Mouse (Mus musculus) limb, embryonic 11.5 days (tissue): ENCODE results near the gene Tnpo1. TPM values are rescaled to one million over a fixed set of nuclear protein-coding genes. Genes with fewer than 3 reads are reported as not detected.
A peak's percentile ranks its signal among the peaks of the same experiment; 100 is the strongest.

Experiments used
- ATAC-seq: fragments of 200-750 bp; cut with Nextera tagmentation; 2 replicates; pipeline ENCODE4 v1.8.0; 2017; ENCODE audit warnings: low read depth; ENCODE audit not compliant: insufficient number of reproducible peaks, low FRiP score, low TSS enrichment
- DNase-seq: peaks from one replicate; pipeline ENCODE4 v3.0.0-alpha.2; 2015; ENCODE audit warnings: low spot score
- H3K27ac ChIP-seq: fragments of 300-500 bp; sonication (generic); replicated peaks from 2 replicates; pipeline ENCODE4 v1.5.1; 2014; ENCODE audit warnings: low read depth, mild to moderate bottlenecking, low read length
- H3K27me3 ChIP-seq: fragments of 300-500 bp; sonication (generic); 2 replicates; pipeline ENCODE4 v1.6.1; 2014; ENCODE audit warnings: mild to moderate bottlenecking, low read length, mixed read lengths; ENCODE audit not compliant: control insufficient read depth, insufficient read depth
- H3K36me3 ChIP-seq: fragments of 300-500 bp; sonication (generic); 2 replicates; pipeline ENCODE4 v1.6.1; 2014; ENCODE audit warnings: mild to moderate bottlenecking, low read length, moderate library complexity, mixed read lengths; ENCODE audit not compliant: control insufficient read depth, insufficient read depth
- H3K4me1 ChIP-seq: fragments of 300-500 bp; sonication (generic); 2 replicates; pipeline ENCODE4 v1.6.1; 2014; ENCODE audit warnings: low read length, mixed read lengths; ENCODE audit not compliant: control insufficient read depth, insufficient read depth
- H3K4me2 ChIP-seq: fragments of 300-500 bp; sonication (generic); 2 replicates; pipeline ENCODE4 v1.6.1; 2014; ENCODE audit warnings: low read depth, mild to moderate bottlenecking, moderate library complexity; ENCODE audit not compliant: severe bottlenecking
- H3K4me3 ChIP-seq: fragments of 300-500 bp; sonication (generic); 2 replicates; pipeline ENCODE4 v1.5.1; 2014; ENCODE audit warnings: low read depth, low read length
- H3K9ac ChIP-seq: fragments of 300-500 bp; sonication (generic); 2 replicates; pipeline ENCODE4 v1.6.1; 2014; ENCODE audit warnings: mild to moderate bottlenecking, low read length
- H3K9me3 ChIP-seq: fragments of 300-500 bp; sonication (generic); 2 replicates; pipeline ENCODE4 v1.6.1; 2016; ENCODE audit warnings: low read length; ENCODE audit not compliant: control insufficient read depth
- WGBS: fragments of 180-500 bp; shearing (Covaris S2); extraction: QIAGEN DNeasy Blood & Tissue Kit; methylation state at CpG from one replicate; pipeline ENCODE4 v1.1.7; 2014; 5-methylcytosine and 5-hydroxymethylcytosine counted together
- polyA plus RNA-seq: library from polyadenylated mRNA; unstranded; fragments of >200 nt; fragmentation: Nextera tagmentation; extraction: Ambion mirVana; gene quantifications from 2 replicates; pipeline ENCODE4 v1.2.1, GENCODE M21; 2014

The Tnpo1 gene
- polyA plus RNA-seq, 1 experiment from 2014 or later, result 60.0 TPM

DNA sequence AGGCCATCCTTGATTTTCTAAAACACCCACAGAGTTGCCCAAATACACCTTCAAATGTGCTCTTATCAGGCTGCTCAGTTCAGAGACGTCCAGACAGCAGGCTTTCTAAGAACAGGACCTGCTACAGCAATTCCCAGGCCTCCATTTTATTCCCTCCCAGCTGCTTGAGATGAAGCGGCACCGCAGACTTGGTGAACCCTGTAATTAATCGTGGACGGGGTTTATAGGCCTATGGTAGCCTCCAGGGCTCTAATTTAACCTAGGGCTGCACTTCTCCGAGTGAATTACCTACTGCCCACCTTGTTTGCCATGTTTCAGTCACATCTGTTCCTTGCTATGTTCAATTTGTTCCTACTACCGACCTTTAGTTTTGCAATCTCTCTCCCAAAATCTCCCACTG, 13.0 kb downstream of the Tnpo1 start:
- 15% methylated on average over 7 of the region's 7 CpGs for WGBS
- ATAC-seq, result no peak
- Histone ChIP-seq H3K9ac (no peak overlapping the region), H3K9me3 (no peaks in the 10 kb centered on the region), H3K27me3 (no peaks in the 10 kb centered on the region), H3K4me3 (no peak overlapping the region), H3K4me2 (no peak overlapping the region), H3K36me3 (no peaks in the 10 kb centered on the region), H3K27ac (no peak overlapping the region), H3K4me1 (peaks cover 10% of the 10 kb centered on the region; the same call in 1 of the 2 replicates)
- DNase-seq, result no peak

DNA sequence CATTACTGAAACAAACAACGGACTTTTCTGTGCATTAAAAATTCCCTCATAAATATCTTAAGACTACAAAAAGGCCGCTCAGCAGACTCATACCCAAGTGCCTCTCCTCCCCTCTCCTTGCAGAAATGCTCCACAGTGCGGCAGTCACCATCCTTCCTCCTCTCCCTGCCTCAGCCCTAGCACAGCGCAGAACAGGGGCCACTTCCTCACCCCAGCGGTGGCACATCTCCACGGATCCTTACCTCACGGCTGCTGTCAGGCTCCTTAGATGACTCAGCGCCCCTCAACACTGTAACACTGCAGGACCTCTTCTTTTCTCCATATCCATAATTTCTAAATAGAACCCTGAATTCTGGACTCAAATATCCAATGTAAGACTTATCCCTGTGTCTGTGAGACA, 13.6 kb downstream of the Tnpo1 start:
- Histone ChIP-seq H3K4me3 (no peak overlapping the region), H3K27ac (peak overlapping the region; percentile 10; the same call in 1 of the 2 replicates), H3K27me3 (no peaks in the 10 kb centered on the region), H3K9ac (no peak overlapping the region), H3K36me3 (no peaks in the 10 kb centered on the region), H3K4me2 (no peak overlapping the region), H3K9me3 (no peaks in the 10 kb centered on the region), H3K4me1 (peaks cover 10% of the 10 kb centered on the region; the same call in 1 of the 2 replicates)
- DNase-seq (no peak), ATAC-seq (no peak)
- 77% methylated on average over 8 of the region's 8 CpGs for WGBS

DNA sequence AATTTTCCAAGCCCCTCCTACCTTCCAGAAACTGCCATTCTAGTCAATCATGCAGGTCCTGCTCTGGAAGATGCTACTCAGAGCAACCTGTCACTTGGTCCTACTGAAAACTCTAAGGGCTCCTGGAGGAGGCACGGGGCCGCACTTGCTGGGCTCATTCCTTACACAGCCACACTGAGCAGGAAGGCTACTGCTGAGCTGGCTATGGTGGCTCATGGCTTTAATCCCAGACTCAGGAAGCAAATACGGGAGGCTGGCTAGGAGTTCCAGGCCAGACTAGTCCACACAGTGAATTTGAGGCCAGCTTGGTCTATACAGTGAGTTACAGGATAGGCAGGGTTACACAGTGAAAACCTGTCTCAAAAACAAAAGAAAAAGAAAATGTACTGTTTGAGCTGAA, 15.4 kb downstream of the Tnpo1 start:
- peak; percentile 18 for DNase-seq

DNA sequence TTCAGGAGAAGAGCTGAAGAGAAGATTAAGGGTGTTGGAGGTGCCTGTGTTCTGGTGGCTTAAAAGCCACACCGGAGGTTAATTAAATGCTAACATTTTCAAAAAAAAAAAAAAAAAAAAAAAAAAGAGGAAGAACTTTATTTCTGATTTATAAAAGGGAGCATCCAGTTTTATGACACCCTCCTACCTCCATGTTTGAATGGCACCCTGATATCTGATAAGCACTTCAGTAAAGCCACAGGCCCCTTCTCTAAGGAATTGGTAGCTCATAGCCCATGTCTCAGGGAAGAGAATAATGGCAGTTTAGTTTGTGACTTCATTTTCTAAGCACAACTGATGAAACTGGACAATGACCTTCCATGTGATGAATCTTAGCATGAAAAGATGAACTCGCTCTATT, 21.6 kb downstream of the Tnpo1 start:
- Histone ChIP-seq H3K4me1 (no peaks in the 10 kb centered on the region), H3K27ac (no peak overlapping the region), H3K9me3 (no peaks in the 10 kb centered on the region), H3K36me3 (peaks cover 5% of the 10 kb centered on the region; the same call in 1 of the 2 replicates), H3K4me2 (no peak overlapping the region), H3K9ac (no peak overlapping the region), H3K27me3 (no peaks in the 10 kb centered on the region), H3K4me3 (no peak overlapping the region)
- no peak for ATAC-seq
- no peak for DNase-seq
- WGBS, result 100% methylated on average over 2 of the region's 2 CpGs

More for the DNA sequence above, 15.4 kb downstream of the Tnpo1 start:
- Histone ChIP-seq H3K27ac (no peak overlapping the region), H3K4me1 (peaks cover 10% of the 10 kb centered on the region; the same call in 1 of the 2 replicates), H3K4me3 (no peak overlapping the region), H3K36me3 (no peaks in the 10 kb centered on the region), H3K9me3 (no peaks in the 10 kb centered on the region), H3K9ac (no peak overlapping the region), H3K27me3 (no peaks in the 10 kb centered on the region), H3K4me2 (no peak overlapping the region)
- 69% methylated on average over 3 of the region's 3 CpGs for WGBS
- no peak for ATAC-seq

DNA sequence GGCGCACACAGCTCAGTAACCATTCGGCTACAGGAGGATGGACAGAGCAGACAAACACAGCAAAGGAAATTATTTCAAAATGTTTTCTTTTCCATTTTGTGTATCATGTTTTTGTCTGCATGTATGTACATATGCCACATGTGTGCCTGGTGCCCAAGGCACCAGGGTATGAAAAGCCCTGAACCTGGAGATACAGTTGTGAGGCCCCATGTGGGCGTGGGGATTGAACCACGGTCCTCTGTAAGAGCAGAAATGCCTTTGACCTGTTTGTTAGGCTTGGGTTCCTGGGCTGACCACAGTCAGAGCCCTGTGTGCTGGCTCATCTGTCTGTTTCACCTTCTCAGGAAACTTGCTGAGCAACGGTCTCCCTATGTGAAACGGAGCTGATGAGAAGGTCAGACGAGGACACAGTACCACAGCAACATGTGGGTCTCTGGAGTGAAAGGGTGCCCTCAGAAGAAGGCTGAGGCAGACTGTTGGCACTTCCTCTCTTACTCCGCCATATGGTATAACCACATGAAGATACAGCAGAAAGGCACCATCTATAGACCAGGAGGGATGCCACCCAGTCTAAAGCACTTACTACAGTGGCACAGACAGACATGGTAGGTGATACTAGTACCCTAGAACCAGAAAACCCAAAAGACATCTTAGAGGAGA, 23.7 kb downstream of the Tnpo1 start:
- WGBS, result 93% methylated on average over 8 of the region's 8 CpGs
- no peak overlapping the region for H3K4me2 ChIP-seq
- no peaks in the 10 kb centered on the region for H3K9me3 ChIP-seq

DNA sequence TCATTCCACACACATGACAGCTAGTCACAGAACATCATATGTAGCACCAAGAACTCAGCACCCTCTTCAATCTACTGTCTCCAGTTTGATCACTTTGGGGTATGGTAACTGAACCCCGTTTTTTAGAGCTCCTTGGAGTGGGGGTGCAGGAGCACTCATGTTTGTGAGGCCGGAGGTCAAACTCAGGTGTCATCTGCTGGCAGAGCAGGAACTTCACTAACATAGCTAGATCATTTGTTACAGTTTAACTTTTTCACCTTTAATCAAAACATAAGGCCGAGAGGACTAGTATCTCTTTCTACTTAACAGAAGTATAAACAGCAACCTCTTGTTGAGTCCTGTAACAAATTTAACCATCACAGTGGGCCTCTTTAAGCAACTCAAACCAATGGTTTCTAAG, 26.6 kb downstream of the Tnpo1 start:
- Histone ChIP-seq H3K9ac (no peak overlapping the region), H3K4me1 (no peaks in the 10 kb centered on the region), H3K36me3 (peaks cover 5% of the 10 kb centered on the region; the same call in 1 of the 2 replicates), H3K27ac (no peak overlapping the region), H3K4me3 (no peak overlapping the region), H3K27me3 (no peaks in the 10 kb centered on the region), H3K4me2 (no peak overlapping the region), H3K9me3 (no peaks in the 10 kb centered on the region)
- DNase-seq (no peak), ATAC-seq (no peak)
- 85% methylated on average over 3 of the region's 3 CpGs for WGBS

More for the DNA sequence above, 23.7 kb downstream of the Tnpo1 start:
- no peaks in the 10 kb centered on the region for H3K27me3 ChIP-seq
- DNase-seq, result no peak
- H3K9ac ChIP-seq, result no peak overlapping the region
- no peak overlapping the region for H3K4me3 ChIP-seq
- H3K4me1 ChIP-seq, result no peaks in the 10 kb centered on the region
- H3K36me3 ChIP-seq, result peaks cover 5% of the 10 kb centered on the region; the same call in 1 of the 2 replicates
- ATAC-seq, result no peak
- no peak overlapping the region for H3K27ac ChIP-seq

DNA sequence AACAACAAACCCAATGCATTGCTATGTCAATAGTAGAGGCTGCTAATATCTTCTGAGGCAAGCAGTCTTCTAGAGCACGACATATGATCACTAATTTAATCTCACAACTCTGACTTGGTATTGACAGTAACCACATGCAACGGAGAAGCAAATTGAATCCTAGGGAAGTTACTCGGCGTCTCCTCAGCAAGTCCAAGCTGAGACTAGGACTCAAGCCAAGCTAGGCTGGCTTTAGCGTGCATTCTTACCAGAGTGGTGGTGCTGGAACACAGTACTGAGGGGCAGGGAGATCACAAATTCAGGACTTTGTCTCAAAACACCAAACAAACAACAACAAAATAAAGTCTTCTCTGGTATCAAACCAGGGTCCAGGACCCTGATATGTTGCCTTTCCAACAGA, 28.6 kb downstream of the Tnpo1 start:
- DNase-seq (no peak), ATAC-seq (no peak)
- Histone ChIP-seq H3K4me2 (no peak overlapping the region), H3K9me3 (no peaks in the 10 kb centered on the region), H3K4me1 (0 out of 2 replicates have a peak, but pooled peaks cover 4% of the 10 kb centered on the region), H3K9ac (no peak overlapping the region), H3K36me3 (0 out of 2 replicates have a peak, but pooled peaks cover 4% of the 10 kb centered on the region), H3K4me3 (no peak overlapping the region), H3K27ac (no peak overlapping the region), H3K27me3 (no peaks in the 10 kb centered on the region)
- 94% methylated on average over 5 of the region's 5 CpGs for WGBS

DNA sequence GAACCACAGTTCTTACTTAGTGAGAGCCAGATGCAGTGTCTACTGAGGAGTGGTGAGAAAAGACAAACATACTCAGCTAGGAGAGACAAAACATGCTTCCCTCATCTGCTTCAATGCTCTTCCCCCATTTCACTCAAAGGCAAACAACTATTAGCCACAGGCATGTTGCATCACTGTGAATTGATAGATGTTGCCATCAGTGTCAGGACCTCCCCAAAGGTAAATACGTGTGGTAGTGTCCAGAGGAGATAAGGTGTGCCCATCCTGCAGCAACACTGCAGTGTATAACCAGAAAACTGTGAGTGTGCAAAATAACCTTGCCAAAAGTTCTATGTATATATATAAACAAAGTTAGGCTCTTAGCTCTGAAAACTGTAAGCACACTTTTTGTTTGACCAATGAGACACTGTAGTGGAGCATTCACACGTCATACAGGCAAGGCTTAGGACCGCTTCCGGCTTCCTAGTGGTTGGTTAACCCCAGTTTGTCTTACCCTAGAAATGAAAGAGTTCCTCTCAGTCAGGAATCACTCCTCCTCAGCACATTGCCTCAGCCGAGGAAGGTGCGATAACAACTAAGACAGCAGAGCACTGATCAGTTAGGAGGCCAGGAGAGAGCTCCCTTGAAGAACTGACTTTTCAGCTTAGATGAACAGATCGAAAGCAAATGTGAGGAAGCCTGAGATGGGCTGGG, 29.6 kb downstream of the Tnpo1 start:
- DNase-seq (no peak), ATAC-seq (no peak)
- Histone ChIP-seq H3K36me3 (no peaks in the 10 kb centered on the region), H3K4me3 (no peak overlapping the region), H3K27me3 (no peaks in the 10 kb centered on the region), H3K9ac (no peak overlapping the region), H3K27ac (no peak overlapping the region), H3K4me2 (no peak overlapping the region), H3K4me1 (peaks cover 8% of the 10 kb centered on the region; the same call in 1 of the 2 replicates), H3K9me3 (no peaks in the 10 kb centered on the region)
- WGBS, result 86% methylated on average over 7 of the region's 7 CpGs
